Mouse (Mus musculus) liver, embryonic 15.5 days (tissue): ENCODE measurements at regions not wholly inside any gene's neighbourhood (a gene's known extent, or its start where the extent isn't known, plus 50 kb on each side); places are given as distances from the start of the nearest gene placed in this dataset.
A peak's percentile ranks its signal among the peaks of the same experiment; 100 is the strongest.

Experiments used
- ATAC-seq: fragments of 200-750 bp; cut with Nextera tagmentation; 2 replicates; pipeline ENCODE4 v1.8.0; 2017; ENCODE audit warnings: moderate number of reproducible peaks, mild to moderate bottlenecking, moderate library complexity; ENCODE audit not compliant: insufficient read depth
- H3K27ac ChIP-seq: fragments of 300-500 bp; sonication (generic); replicated peaks from 2 replicates; pipeline ENCODE4 v1.5.1; 2015; ENCODE audit warnings: mild to moderate bottlenecking, inconsistent platforms
- H3K27me3 ChIP-seq: fragments of 300-500 bp; sonication (generic); 2 replicates; pipeline ENCODE4 v1.6.1; 2015; ENCODE audit warnings: mild to moderate bottlenecking, inconsistent platforms
- H3K36me3 ChIP-seq: fragments of 300-500 bp; sonication (generic); replicated peaks from 2 replicates; pipeline ENCODE4 v1.6.1; 2015; ENCODE audit warnings: moderate library complexity, mild to moderate bottlenecking, inconsistent platforms
- H3K4me1 ChIP-seq: fragments of 300-500 bp; sonication (generic); replicated peaks from 2 replicates; pipeline ENCODE4 v1.6.1; 2015; ENCODE audit warnings: inconsistent platforms
- H3K4me2 ChIP-seq: fragments of 300-500 bp; sonication (generic); 2 replicates; pipeline ENCODE4 v1.6.1; 2015; ENCODE audit warnings: moderate library complexity, mild to moderate bottlenecking, inconsistent platforms
- H3K4me3 ChIP-seq: fragments of 300-500 bp; sonication (generic); replicated peaks from 2 replicates; pipeline ENCODE4 v1.5.1; 2015; ENCODE audit warnings: mild to moderate bottlenecking, inconsistent platforms
- H3K9ac ChIP-seq: fragments of 300-500 bp; sonication (generic); 2 replicates; pipeline ENCODE4 v1.6.1; 2015; ENCODE audit warnings: moderate library complexity, mild to moderate bottlenecking, inconsistent platforms
- H3K9me3 ChIP-seq: fragments of 300-500 bp; sonication (generic); replicated peaks from 2 replicates; pipeline ENCODE4 v1.6.1; 2016; ENCODE audit warnings: inconsistent platforms
- WGBS: fragments of 180-500 bp; shearing (Covaris S2); methylation state at CpG from one replicate; pipeline ENCODE4 v1.1.7; 2015; ENCODE audit warnings: mixed read lengths; ENCODE audit not compliant: insufficient replicate concordance; 5-methylcytosine and 5-hydroxymethylcytosine counted together

DNA sequence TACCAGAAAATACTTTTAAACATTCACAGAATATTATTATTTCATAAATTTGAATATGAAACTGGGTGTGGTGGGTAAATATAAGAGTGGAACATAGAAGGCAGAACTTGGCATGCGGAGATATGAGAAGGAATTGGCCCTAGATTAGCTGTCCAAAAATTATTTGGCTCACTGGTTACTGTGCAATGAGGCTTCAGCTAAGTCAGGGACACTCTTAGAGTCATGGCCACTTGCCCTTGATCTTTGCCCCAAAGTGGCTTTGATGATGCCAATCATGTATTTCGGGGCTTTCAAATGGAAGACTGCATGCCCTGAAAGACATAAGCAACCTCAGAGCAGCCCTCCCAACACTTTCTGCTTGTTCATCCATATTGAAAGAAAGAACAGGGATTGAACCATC lies 76.9 kb downstream of the Pxdc1 start:
- Histone ChIP-seq H3K27ac (no peak overlapping the region), H3K4me1 (no peaks in the 10 kb centered on the region), H3K4me2 (no peak overlapping the region), H3K4me3 (no peak overlapping the region), H3K9ac (no peak overlapping the region), H3K36me3 (no peaks in the 10 kb centered on the region), H3K27me3 (no peaks in the 10 kb centered on the region), H3K9me3 (no peaks in the 10 kb centered on the region)
- no peak for ATAC-seq
- 62% methylated on average over 2 of the region's 2 CpGs for WGBS

- 29% methylated on average over 1 of the region's 1 CpGs for WGBS
- no peaks in the 10 kb centered on the region for H3K4me1 ChIP-seq
- no peaks in the 10 kb centered on the region for H3K27me3 ChIP-seq
- H3K9me3 ChIP-seq = no peaks in the 10 kb centered on the region
- no peak overlapping the region for H3K27ac ChIP-seq
- no peaks in the 10 kb centered on the region for H3K36me3 ChIP-seq
- no peak for ATAC-seq
- no peak overlapping the region for H3K9ac ChIP-seq
- H3K4me3 ChIP-seq = no peak overlapping the region
- no peak overlapping the region for H3K4me2 ChIP-seq
Measured at GRCm38 (mm10) chr13:34575997-34576314, 77.3 kb downstream of the Pxdc1 start.

GRCm38 (mm10) chr13:34575179-34575996 lies 77.9 kb downstream of the Pxdc1 start:
- Histone ChIP-seq H3K27ac (no peak overlapping the region), H3K4me3 (no peak overlapping the region), H3K4me1 (no peaks in the 10 kb centered on the region), H3K9ac (no peak overlapping the region), H3K4me2 (no peak overlapping the region), H3K27me3 (no peaks in the 10 kb centered on the region), H3K9me3 (no peaks in the 10 kb centered on the region), H3K36me3 (no peaks in the 10 kb centered on the region)
- no peak for ATAC-seq
- WGBS = 52% methylated on average over 2 of the region's 2 CpGs

GRCm38 (mm10) chr13:34569312-34569711 lies 84.0 kb downstream of the Pxdc1 start:
- WGBS = 59% methylated on average over 2 of the region's 2 CpGs
- Histone ChIP-seq H3K4me3 (no peak overlapping the region), H3K27me3 (no peaks in the 10 kb centered on the region), H3K36me3 (no peaks in the 10 kb centered on the region), H3K9ac (no peak overlapping the region), H3K4me2 (no peak overlapping the region), H3K9me3 (no peaks in the 10 kb centered on the region), H3K27ac (no peak overlapping the region), H3K4me1 (no peaks in the 10 kb centered on the region)
- ATAC-seq = no peak

GRCm38 (mm10) chr13:34566687-34567086 lies 86.6 kb downstream of the Pxdc1 start:
- no peak for ATAC-seq
- no peak overlapping the region for H3K9ac ChIP-seq
- WGBS = 44% methylated on average over 1 of the region's 1 CpGs
- H3K4me2 ChIP-seq = no peak overlapping the region
- no peaks in the 10 kb centered on the region for H3K27me3 ChIP-seq
- H3K36me3 ChIP-seq = no peaks in the 10 kb centered on the region
- H3K4me3 ChIP-seq = no peak overlapping the region
- no peaks in the 10 kb centered on the region for H3K4me1 ChIP-seq
- no peak overlapping the region for H3K27ac ChIP-seq
- no peaks in the 10 kb centered on the region for H3K9me3 ChIP-seq

DNA sequence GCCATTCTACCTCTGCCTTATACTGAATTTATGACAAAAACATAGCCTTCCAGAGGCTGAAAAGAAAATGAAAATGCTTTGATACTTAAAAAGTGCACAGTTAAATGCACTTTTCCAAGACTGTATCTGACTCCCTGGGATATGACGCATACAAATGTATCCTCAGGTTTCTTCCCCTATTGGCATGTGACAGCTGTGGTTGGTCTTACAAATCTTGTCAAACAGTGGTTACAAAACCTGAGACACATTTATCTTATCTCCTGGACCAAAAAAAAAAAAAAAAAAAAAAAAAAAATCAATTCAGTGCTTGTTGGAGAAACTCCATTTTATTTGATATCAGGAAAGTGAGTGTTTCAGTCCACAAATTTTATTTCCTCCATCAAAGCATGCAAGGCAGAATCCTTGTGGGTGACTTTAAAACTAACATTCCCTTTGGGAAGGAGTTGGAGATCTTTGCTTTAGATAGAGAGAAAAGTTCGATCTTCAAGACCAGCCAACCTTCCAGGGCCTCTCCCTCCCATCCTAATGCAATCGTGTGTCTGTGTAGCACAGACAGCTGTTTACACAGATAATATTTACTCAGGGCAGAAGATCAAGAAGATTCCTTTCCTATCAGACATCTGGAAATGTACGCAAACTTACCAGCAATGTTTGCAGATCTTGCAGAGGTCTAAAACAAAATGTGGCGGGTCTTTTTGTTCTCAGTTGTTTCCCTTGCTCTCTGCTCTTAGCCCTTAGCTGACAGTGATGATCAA lies 103.0 kb downstream of the Pxdc1 start:
- Histone ChIP-seq H3K27ac (no peak overlapping the region; the same call in 1 of the 2 replicates), H3K9me3 (no peaks in the 10 kb centered on the region), H3K4me3 (no peak overlapping the region), H3K9ac (no peak overlapping the region), H3K27me3 (no peaks in the 10 kb centered on the region), H3K4me1 (0 out of 2 replicates have a peak, but pooled peaks cover 3% of the 10 kb centered on the region), H3K36me3 (no peaks in the 10 kb centered on the region), H3K4me2 (no peak overlapping the region)
- peak; percentile 65; the same call in 1 of the 2 replicates for ATAC-seq
- WGBS = 47% methylated on average over 5 of the region's 5 CpGs

GRCm38 (mm10) chr13:34540646-34541045 lies 112.6 kb downstream of the Pxdc1 start:
- Histone ChIP-seq H3K27me3 (no peaks in the 10 kb centered on the region), H3K4me3 (no peak overlapping the region), H3K4me1 (no peaks in the 10 kb centered on the region), H3K27ac (no peak overlapping the region), H3K36me3 (no peaks in the 10 kb centered on the region), H3K9ac (no peak overlapping the region), H3K4me2 (no peak overlapping the region), H3K9me3 (no peaks in the 10 kb centered on the region)
- 54% methylated on average over 2 of the region's 2 CpGs for WGBS
- ATAC-seq = no peak

- Histone ChIP-seq H3K4me1 (no peaks in the 10 kb centered on the region), H3K9ac (no peak overlapping the region), H3K36me3 (no peaks in the 10 kb centered on the region), H3K4me2 (no peak overlapping the region), H3K9me3 (no peaks in the 10 kb centered on the region), H3K27me3 (no peaks in the 10 kb centered on the region), H3K27ac (no peak overlapping the region), H3K4me3 (no peak overlapping the region)
- 59% methylated on average over 2 of the region's 2 CpGs for WGBS
- no peak for ATAC-seq
Measured at GRCm38 (mm10) chr13:34533896-34534295, 119.4 kb downstream of the Pxdc1 start.

DNA sequence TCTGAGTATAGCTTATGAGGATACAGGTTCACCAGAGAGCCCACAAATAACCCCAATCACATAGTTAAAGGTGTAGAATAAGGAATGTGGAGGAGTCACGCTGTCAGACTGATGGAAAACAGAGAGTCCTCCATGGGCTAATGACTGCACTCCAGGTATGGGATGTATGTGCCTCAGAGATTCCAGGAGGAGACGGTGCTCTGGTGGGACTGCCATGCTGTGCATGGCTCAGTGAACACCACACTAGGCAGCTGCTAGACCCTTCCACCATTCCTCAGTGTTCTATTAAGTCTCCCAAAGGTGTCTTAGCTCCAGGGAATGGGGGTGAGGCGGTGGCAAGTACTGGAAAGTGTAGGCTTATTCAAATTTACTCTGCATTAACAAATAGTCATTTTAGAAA lies 142.0 kb downstream of the Pxdc1 start:
- no peak overlapping the region for H3K9ac ChIP-seq
- H3K27ac ChIP-seq = no peak overlapping the region
- no peak overlapping the region for H3K4me3 ChIP-seq
- H3K9me3 ChIP-seq = no peaks in the 10 kb centered on the region
- 64% methylated on average over 3 of the region's 3 CpGs for WGBS
- H3K4me2 ChIP-seq = no peak overlapping the region
- H3K4me1 ChIP-seq = no peaks in the 10 kb centered on the region
- no peaks in the 10 kb centered on the region for H3K36me3 ChIP-seq
- no peak for ATAC-seq
- no peaks in the 10 kb centered on the region for H3K27me3 ChIP-seq

- 64% methylated on average over 2 of the region's 2 CpGs for WGBS
- H3K27me3 ChIP-seq = no peaks in the 10 kb centered on the region
- no peak overlapping the region for H3K4me2 ChIP-seq
- no peak for ATAC-seq
- H3K9ac ChIP-seq = no peak overlapping the region
- no peak overlapping the region for H3K27ac ChIP-seq
- no peaks in the 10 kb centered on the region for H3K9me3 ChIP-seq
- no peak overlapping the region for H3K4me3 ChIP-seq
- no peaks in the 10 kb centered on the region for H3K36me3 ChIP-seq
- no peaks in the 10 kb centered on the region for H3K4me1 ChIP-seq
Measured at GRCm38 (mm10) chr13:34507224-34507623, 146.1 kb downstream of the Pxdc1 start.

DNA sequence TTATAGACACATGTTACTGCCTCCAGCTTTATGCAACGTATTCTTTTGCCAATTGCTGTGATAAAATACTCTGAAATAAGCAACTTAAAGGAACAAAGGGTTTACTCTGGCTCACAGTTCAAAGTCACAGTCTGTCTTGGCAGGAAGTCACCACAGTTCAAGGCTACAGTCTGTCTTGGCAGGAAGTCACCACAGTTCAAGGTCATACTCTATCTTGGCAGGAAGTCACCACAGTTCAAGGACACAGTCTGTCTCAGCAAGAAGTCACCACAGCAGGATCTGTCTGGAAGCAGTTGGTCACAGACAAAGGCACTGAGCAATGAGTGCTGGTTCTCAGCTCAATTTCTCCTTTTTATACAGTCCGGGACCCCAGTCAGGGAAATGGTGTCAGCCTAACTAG lies 147.4 kb downstream of the Pxdc1 start:
- 50% methylated on average over 2 of the region's 2 CpGs for WGBS
- no peaks in the 10 kb centered on the region for H3K4me1 ChIP-seq

More for the DNA sequence above, 147.4 kb downstream of the Pxdc1 start:
- no peak overlapping the region for H3K4me3 ChIP-seq
- no peak overlapping the region for H3K9ac ChIP-seq
- H3K36me3 ChIP-seq = no peaks in the 10 kb centered on the region
- ATAC-seq = no peak
- H3K9me3 ChIP-seq = no peaks in the 10 kb centered on the region
- no peak overlapping the region for H3K4me2 ChIP-seq
- no peaks in the 10 kb centered on the region for H3K27me3 ChIP-seq
- H3K27ac ChIP-seq = no peak overlapping the region
